Mouse (Mus musculus) heart, postnatal 36 days (tissue): Measurements from ENCODE around the gene C3. TPM values are rescaled to one million over a fixed set of nuclear protein-coding genes. Genes with fewer than 3 reads are reported as not detected.

Source experiments
- DNase-seq, 2 experiments: peaks; one replicate each; pipeline ENCODE4 v3.0.0; 2021 to 2022
- intact Hi-C: fragments of 180-260 bp; cut with DNase I; formaldehyde crosslinking; loops from one replicate; pipeline ENCODE4 v1.15.1; 2025
- total RNA-seq, 2 experiments: library from RNA; stranded (reverse); gene quantifications; 2 replicates each; pipeline ENCODE4 v1.2.3; 2021

Gene C3
- total RNA-seq, 2 experiments from 2014 or later, result 96.2 to 97.5 TPM

DNA sequence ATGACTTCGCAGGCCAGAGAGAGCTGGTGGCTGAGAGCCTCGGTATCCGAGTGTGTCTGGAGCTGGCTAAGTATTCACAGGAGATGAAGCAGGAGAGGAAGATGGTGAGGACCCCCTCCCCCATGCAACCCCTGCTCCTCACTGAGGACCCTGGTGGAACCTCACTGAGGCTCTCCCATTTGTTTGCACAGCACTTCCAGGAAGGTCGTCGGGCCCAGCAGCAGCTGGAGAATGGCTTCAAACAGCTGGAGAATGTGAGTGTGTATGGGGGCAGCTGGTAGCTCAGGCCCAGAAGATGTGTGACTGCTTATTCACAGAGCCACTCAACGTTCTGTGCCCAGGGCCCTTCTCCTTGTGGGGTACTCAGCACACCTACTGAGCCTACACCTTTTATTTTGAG, 25.4 kb upstream of the C3 start:
- intact Hi-C loops, result loop anchor here (10.0 kb wide), 2 partner anchors 259 to 789 kb away; partner anchors contain the start of genes Alkbh7 and Clpp
- DNase-seq, result no peak

DNA sequence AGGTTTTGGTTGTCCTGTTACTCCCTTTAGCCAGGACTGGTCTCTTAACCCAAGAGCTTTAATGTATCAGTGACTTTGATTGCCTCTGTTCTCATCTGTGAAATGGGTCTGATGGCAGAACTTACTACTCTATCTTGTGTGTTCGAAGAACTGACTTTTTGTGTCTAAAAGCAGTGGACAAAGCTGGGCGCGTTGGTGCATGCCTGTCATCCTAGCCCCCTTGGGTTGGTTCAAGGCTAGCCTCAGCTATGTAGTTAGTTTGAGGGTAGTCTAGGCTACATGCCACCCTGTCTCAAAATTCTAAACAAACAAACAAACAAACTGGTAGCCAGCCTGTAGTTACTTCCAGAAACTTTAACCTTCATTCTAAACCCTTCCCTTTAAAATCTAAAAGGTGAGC, 23.5 kb upstream of the C3 start:
- intact Hi-C loops, result loop anchor here (10.0 kb wide), 2 partner anchors 257 to 787 kb away; partner anchors contain the start of genes Alkbh7 and Clpp
- no peak for DNase-seq

DNA sequence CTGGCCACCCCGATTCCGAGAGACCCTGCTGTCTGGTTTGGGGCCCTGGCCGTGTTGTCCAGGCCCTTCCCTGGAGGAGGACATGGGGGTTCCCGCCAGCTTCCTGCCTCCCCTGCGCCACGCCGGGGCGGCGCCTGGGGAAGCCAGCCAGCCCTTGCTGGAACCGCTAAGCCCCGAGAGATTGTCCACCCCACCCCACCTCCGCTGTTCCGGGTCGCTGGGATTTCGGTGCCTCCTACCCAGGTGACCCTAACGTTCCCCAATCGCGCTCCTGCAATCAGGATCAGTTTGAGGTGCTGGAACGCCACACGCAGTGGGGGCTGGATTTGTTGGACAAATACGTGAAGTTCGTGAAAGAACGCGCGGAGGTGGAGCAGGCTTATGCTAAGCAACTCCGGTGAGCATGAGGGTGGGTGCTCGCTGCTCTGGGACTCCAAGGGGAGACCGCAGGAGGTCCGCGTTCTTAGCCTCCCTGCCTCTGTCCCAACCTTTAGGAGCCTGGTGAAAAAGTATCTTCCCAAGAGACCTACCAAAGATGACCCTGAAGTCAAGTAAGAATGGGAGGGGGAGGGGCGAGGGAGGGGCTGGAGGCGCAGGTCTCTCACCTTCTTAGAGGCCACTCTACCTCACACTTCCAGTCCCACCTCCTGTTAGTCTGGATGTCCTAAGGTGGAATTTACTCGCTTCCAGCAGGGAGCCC, 22.7 kb upstream of the C3 start:
- intact Hi-C loops, result loop anchor here (1.0 to 10.0 kb wide), 3 partner anchors 25 to 786 kb away; partner anchors contain the start of genes Alkbh7 and Clpp
- DNase-seq, result peak; percentile 75 to 81

DNA sequence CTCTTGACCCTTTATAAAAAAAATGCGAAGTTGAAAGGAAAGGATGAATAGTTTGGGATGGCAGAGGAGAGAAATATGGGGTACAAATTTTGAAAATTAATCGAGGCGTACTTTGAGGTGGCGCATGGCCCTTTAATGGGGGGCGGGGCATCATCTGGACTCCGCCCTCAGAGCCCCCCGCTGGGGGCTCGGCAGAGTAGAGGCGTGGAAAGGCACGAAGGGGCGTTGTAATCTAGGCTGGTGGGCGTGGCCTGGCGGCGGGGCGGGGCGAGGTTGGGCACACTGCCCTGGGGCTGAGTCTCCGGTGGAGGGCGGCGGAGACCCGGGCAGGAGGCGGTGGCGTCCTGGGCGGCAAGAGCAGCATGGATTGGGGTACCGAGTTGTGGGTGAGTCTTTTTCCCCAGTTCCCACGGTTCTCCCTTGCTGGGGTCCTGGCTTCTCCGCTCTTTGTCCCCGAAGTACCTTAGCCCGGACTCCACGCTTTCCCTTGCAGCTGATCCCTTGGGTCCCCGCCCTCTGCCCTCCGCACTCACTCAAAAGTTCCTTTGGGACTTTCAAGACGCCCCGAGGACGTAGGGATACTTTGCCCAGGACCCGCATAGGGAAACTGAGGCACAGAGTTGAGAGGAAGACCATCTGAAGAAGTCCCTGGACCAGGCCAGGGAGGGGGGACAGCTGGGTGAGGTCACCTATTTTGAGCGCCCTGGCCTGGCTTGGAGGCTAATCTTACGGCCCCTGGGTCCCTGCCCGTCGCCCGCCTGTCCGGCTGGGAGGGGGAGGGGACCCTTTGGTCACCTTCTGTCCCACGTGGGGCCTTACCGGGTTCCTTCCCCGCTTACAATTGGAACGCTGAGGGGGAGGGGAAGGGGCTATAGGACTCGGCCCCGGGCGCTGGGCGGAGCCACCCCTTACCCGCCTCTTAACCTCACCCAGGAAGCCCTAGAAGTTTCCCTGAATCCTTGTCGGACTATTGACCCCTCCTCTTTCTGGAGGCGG, 21.5 kb upstream of the C3 start, which contains the start of gene Trip10:
Gene Trip10, plus strand, starts transcription at position 270 of the 996 bp plus-strand sequence.
- peak; percentile 100 for DNase-seq
- intact Hi-C loops, result loop anchor here (1.0 to 10.0 kb wide), 4 partner anchors 26 to 785 kb away; partner anchors contain the start of genes Alkbh7, Clpp and Rfx2

DNA sequence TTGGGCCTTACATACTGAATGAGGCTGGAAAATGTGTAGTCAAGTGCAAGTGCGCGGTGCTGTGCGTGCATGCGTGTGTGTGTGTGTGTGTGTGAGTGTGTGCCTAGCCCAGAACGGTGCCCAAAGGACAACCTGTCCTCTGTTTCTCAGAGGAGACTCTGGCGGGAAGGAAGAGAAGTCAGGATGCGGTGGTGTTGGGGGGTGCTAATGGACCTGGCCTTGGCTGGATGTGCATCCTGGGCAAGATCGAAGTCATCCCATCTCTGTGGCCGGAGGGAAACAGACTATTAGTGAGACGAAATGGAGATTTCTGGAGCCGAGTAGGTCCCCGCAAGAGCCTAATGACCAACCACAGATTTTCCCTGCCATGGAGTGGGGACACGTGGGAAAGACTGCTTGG, 20.8 kb upstream of the C3 start:
- intact Hi-C loops, result loop anchor here (1.0 to 10.0 kb wide), 2 partner anchors 86 to 414 kb away; partner anchors contain the start of gene Rfx2
- peak; percentile 43 to 45 for DNase-seq

DNA sequence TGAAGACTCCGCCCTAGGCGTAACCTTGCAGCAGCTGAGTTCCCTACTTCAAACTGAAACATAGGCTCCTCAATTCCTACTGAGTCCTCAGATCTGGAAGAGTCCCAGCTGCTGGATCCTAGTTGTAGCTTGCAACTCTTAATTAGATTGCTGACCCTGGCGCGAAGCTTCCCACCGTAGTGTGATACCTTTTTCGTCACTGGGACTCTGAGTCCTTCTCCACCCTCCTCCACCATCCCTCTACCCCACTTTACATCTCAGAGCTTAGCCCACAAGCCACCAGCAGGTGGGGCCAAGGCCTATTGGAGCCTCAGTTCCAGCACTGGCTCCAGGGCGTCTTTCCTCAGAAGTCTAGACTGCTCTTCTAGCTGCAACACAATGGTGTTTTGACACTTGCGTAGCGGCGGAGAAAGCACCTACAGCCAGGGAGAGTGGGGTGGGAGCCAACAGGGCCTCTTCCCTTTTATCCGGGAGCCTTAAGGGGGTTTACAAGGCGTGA, 20.3 kb upstream of the C3 start, which contains the start of gene Gpr108:
Gene Gpr108, minus strand, starts transcription at position 246 of the 499 bp plus-strand sequence.
- DNase-seq, result peak; percentile 78 to 83
- intact Hi-C loops, result loop anchor here (1.0 to 10.0 kb wide), 2 partner anchors 86 to 413 kb away; partner anchors contain the start of gene Rfx2

DNA sequence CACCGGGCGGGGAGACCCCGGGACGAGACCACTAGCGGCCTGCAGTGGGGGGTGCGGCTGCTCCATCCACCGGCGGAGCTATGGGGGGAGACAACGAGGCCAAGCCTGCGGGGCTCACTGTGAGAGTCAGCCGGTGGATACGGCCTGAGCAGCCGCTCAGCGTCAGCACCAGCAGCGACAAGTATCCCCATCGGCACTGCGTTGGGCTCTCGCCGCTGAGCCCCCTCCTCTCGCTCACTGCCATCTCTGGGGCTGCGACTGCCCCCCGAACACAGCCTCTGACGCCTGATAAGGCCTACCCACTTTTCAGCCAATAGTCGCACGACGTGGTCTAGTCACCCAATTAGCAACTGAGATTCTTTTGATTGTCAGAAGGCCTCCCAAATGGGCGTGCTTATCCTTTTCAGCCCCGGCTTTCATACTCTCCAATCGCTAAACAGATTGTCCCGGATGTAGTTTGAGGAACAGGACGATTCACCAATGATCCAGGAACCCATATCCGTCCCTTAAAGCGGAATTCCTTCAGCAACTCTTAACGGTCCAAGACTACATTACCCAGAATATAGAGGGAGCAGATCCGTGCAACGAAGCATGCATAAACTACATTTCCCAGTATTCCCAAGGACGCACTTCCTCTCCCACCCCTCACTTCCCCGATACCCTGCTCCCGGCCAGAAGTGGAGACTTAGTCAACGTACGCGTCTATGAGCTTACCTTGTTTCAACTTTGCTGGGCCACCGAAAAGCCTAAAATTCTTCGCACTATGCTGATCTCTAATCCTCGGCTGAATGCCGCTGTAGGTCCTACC, 19.7 kb upstream of the C3 start:
- intact Hi-C loops, result loop anchor here (1.0 to 10.0 kb wide), 2 partner anchors 87 to 413 kb away; partner anchors contain the start of gene Rfx2
- DNase-seq, result peak; percentile 84 to 91

DNA sequence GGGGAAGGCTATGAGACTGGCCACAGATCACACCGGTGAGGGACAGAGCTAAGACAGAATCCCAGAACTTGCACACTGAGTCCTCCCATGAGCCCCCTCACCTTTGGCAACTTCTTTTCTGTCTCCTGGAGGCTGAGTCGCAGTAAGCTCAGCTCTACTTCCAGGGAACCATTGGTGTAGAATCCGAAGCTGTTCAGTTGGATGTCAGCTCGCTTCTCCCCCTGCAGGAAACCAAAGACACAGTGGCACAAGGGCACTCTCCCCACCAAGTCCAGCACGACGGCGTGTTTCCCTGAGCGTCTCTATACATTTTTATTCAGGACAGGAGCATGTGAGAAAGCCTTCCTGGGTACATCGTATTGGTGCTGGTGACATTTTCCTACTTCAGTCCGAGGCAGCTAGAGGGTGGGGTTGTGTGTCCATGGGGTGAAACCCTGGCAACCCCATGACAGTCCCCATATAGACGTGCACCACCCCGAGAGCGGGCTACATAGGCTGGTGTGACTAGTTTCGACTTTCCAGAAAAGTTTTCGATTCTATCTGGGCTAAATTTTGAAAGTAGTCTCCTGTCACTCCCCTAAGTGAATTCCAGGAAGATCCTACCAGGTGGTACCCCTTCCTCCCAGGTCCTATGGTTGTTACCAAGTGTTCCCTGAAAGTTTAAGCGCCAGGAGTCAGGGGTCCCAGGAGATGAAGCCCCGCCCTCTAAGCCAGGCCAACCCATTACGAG, 18.9 kb upstream of the C3 start:
- intact Hi-C loops, result loop anchor here (10.0 kb wide), 1 partner anchor 412 kb away; the partner anchor contains the start of gene Rfx2
- DNase-seq, result no peak

DNA sequence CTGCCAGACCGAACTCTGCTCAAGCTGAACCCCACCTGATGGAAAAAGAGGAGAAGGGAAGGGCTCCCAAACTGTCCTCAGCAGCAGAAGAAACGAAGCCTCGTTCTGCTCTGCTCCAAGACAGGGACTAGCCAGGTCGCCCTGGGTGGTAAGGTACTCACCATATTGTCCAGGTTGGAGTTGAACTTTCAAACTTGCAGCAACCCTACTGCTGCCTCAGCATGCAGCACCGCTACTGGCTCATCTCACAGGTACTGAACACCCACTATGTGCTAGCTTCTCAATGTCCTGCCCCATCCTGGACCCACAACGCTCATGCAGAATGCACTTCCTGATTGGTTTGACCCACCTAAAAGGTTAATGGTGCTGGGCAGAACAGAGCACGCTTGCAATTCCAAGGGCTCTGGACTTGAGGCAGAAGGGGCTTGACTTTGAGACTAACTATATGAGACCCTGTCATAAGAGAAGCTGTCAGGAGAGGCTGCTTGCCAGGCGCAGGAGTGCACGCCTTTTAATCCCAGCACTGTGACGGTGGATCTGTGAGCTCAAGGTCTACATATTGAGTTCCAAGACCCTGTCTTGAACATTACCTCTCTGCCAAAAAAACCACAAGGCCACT, 17.5 kb upstream of the C3 start:
- intact Hi-C loops, result loop anchor here (10.0 kb wide), 1 partner anchor 411 kb away; the partner anchor contains the start of gene Rfx2
- DNase-seq, result no peak

DNA sequence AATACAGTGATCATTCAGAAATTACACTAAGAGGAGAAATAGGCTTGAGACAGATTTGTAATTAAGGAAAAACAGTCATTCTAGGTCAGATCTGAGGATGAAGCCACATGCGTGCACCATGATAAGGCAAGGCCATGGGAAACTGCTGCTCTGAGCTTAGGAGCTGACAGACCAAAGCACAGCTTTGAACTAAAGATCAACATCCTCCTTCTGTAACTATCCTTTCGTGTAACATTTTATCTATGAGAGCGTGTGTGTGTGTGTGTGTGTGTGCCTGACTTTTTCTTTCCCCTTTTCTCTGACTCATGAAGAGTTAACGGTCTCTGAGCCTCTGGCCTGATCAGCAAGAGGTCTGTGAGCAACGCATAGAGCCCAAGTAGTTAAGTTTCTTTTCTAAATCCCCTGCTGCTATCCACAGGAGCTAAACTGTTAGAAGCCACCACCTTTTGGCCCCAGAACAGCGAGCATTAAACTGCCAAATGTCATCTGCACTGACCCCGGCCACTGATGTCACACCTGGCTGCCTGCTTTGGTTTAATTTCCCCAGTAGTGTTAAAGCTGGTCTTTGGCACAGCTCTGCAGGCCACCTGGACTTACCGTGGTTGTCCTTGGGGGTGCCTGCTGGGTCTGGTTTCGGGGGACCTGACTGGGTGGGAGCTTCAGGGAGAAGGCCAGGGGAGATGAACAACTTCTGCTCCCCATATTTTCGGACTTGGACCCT, 15.9 kb upstream of the C3 start:
- intact Hi-C loops, result loop anchor here (10.0 kb wide), 1 partner anchor 409 kb away; the partner anchor contains the start of gene Rfx2
- DNase-seq, result no peak

DNA sequence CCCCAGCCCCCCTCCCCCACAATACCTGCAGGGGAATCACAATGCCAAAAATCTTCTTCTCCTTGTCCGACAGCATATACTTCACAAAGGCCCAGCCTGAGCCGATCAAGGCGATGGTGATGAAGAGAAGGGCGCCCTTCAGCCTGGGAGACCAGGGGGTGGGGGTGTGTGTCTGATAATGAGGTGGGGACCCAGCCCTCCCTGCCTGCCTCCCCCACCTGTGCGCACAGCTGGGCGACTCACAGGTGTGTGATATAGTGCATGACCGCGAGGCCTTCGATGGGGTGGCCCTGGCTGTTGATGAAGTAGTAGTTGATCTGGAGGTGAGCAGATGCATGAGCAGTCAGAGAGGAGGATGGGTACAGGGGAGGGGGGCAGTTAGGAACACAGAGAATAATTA, 9.2 kb upstream of the C3 start:
- intact Hi-C loops, result no loop called here
- no peak for DNase-seq

DNA sequence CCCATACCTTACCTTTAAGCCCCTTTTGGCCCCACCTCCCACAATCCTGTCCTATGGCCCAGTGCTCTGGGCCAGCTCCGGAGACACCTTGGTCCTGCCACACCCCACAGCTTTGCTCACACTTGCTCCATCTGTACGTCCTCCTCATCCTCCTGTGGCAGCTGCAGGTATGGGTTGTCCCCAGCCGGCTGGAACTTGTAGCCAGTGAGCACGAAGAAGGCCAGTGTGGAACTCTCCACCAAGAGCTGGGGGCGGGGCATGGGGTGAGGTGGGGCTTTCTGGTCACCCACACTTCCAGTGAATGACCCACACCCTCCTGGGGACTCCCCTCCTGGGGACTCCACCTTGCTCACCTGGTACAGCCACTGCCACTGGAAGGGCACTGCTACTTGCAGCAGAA, 7.9 kb upstream of the C3 start:
- no peak for DNase-seq
- intact Hi-C loops, result no loop called here

DNA sequence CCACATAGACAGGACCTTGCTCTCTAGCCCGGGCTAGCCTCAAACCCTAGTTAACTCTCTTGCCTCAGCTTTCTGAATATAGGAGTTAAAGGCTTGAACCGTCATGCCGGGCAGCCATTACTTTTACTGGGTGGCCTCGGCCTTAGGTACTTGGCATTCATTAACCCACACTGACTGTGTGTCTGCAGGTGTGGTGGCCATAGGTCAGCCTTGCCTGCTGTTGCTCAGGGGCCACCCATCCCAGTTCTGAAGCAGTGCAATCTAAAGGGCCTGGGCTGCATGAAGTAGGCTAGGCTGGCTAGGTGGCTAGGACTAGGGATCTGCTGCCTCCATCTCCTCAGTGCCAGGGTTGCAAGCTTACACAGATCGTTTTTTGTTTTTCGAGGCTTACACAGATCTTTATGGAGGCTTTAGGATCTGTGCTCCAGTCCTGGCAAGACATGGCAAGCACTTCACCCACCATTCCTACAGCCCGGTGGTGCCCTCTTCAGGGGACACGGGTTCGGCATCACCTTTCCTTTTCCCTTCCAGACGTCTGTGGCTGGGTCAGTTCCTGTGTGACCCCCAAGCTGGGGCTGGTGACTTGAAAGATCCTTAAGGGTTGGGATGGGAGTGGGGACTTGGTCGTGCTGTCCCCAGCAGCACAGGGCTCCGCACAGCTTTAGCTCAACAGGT, 6.5 kb upstream of the C3 start:
- intact Hi-C loops, result no loop called here
- DNase-seq, result no peak

DNA sequence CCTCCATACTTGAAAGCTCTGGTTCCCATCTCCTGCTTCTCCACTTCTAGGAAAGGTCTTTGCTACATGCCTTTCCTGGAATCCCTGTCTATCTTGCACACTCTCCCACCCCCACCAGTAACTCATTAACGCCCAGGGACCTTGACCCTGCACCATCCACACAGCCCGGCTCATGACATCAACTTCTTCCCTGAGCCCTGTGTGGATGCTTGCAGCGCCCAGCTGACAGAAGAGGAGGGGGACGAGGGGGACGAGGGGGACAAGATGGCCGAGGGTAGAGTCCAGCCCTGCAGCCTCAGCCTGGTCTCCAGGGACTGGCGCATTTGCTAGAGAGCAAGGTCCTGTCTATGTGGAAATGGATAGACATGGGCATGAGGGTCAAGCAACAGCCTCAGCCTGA, 5.1 kb upstream of the C3 start:
- no peak for DNase-seq
- intact Hi-C loops, result no loop called here

DNA sequence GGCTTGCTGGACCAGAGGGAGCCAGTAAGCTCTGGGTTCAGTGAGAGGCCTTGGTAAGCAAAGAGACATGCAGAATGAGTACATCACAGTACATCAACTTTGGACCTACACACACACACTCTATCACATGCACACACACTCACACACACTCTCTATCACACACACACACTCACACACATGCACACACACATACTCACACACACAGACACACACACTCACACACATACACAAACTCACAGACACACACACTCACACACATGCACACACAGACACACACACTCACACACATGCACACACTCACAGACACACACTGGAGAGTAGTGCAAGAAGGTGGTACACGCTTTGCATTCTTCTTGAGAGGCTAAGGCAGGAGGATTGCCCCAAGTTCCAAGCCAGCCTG, 4.3 kb upstream of the C3 start:
- intact Hi-C loops, result no loop called here
- DNase-seq, result no peak

DNA sequence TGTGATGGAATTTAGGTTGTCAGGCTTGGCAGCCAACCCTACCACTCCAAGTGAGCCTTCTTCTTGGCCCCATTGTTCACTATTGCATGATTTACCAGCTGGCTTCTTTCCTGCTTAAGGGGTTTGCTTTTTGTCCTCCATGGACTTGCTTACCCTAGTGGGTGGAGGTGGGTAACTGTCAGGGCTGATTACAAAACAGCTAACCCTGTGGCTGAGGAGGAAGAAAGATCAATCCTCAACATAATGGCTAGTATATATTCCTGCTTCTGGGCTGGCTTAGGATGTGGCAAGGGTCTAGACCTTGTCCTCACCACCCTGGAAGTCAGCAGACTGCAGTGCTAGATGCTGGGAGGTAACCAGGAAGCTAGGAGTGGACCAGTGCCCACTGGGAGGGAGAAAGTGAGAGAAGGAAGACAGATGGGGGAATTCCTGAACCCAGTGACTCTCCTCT, 3.4 kb upstream of the C3 start:
- intact Hi-C loops, result no loop called here
- peak in 1 of 2 experiments; percentile 44 for DNase-seq

DNA sequence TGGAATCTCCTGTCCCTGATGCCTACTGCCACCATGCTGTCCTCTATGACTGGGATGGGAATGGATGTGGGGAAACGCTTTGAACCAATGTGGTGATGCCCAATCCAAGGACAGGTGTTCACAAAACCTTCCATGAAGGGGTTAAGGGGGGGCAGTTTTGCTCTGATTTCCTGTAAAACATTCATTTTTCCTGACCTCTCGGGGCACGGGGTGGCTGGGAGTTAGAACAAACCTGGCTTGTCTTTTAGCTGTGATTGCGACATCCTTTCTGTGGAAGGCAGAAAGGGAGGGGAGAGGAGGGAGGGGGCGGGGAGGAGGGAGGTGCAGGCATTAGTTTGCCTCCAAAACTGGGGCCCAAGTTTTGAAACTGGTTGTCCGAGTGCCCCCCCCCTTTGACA, 2.8 kb upstream of the C3 start:
- intact Hi-C loops, result no loop called here
- peak in 1 of 2 experiments; percentile 37 for DNase-seq
